Mouse (Mus musculus) midbrain, embryonic 12.5 days (tissue): ENCODE measurements around the gene Hormad2. TPM values are rescaled to one million over a fixed set of nuclear protein-coding genes. Genes with fewer than 3 reads are reported as not detected.

ENCODE experiments used
- ATAC-seq: fragments of 200-750 bp; cut with Nextera tagmentation; 2 replicates; pipeline ENCODE4 v1.8.0; 2017; ENCODE audit warnings: low read depth, moderate TSS enrichment, moderate library complexity; ENCODE audit not compliant: low FRiP score
- H3K27ac ChIP-seq: fragments of 300-500 bp; sonication (generic); replicated peaks from 2 replicates; pipeline ENCODE4 v1.5.1; 2016; ENCODE audit warnings: mild to moderate bottlenecking
- H3K27me3 ChIP-seq: fragments of 300-500 bp; sonication (generic); 2 replicates; pipeline ENCODE4 v1.6.1; 2016; ENCODE audit warnings: mild to moderate bottlenecking
- H3K36me3 ChIP-seq: fragments of 300-500 bp; sonication (generic); 2 replicates; pipeline ENCODE4 v1.6.1; 2016
- H3K4me1 ChIP-seq: fragments of 300-500 bp; sonication (generic); 2 replicates; pipeline ENCODE4 v1.6.1; 2016
- H3K4me2 ChIP-seq: fragments of 300-500 bp; sonication (generic); replicated peaks from 2 replicates; pipeline ENCODE4 v1.6.1; 2016; ENCODE audit warnings: mild to moderate bottlenecking, moderate library complexity
- H3K4me3 ChIP-seq: fragments of 300-500 bp; sonication (generic); 2 replicates; pipeline ENCODE4 v1.5.1; 2016; ENCODE audit warnings: mild to moderate bottlenecking
- H3K9ac ChIP-seq: fragments of 300-500 bp; sonication (generic); replicated peaks from 2 replicates; pipeline ENCODE4 v1.6.1; 2016; ENCODE audit warnings: mild to moderate bottlenecking, moderate library complexity
- H3K9me3 ChIP-seq: fragments of 300-500 bp; sonication (generic); 2 replicates; pipeline ENCODE4 v1.6.1; 2016; ENCODE audit warnings: mild to moderate bottlenecking
- WGBS: fragments of 180-500 bp; shearing (Covaris S2); methylation state at CpG from one replicate; pipeline ENCODE4 v1.1.7; 2016; 5-methylcytosine and 5-hydroxymethylcytosine counted together
- polyA plus RNA-seq: library from polyadenylated mRNA; unstranded; fragments of >200 nt; fragmentation: Nextera tagmentation; extraction: Ambion mirVana; gene quantifications from 2 replicates; pipeline ENCODE4 v1.2.1, GENCODE M21; 2016

Gene Hormad2
- polyA plus RNA-seq, 1 experiment from 2014 or later, result not detected

DNA sequence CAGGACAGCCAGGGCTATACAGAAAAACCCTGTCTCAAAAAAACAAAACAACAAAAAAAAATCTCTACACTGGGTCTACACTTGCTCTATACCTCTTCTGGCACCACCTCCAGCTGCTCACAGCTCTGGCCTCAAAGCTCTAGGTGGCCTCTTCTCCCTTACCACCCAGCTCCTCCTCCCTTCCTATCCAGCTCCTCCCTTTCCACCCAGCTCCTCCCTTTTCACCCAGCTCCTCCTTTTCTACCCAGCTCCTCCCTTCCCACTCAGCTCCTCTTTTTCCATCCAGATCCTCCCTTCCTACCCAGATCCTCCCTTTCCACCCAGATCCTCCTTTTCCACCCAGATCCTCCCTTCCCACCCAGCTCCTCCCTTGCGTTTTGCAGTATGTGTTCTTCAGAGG is 26.5 kb upstream of the Hormad2 start:
- WGBS, result 100% methylated on average over 1 of the region's 1 CpGs
- ATAC-seq, result no peak

DNA sequence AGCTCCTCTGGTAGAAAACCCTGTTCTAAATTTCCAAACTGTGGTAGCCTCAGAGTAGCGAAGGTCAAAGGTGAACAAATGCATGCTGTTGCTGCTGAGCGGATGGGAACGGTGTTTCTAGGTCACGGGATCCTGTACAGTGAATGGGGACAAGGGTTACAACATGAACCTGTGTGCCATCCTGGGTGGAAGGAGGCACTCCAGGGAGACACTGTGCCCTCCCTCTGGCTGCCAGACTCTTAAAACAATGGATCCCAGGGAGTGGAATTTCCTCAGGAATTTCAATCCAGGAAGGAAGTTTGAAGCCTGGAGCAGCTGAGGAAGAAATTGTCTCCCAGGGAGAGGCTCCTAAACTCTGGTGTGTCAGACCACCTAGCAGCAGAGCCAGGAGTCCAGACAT is 25.3 kb upstream of the Hormad2 start:
- Histone ChIP-seq H3K27me3 (no peaks in the 10 kb centered on the region), H3K4me3 (no peak overlapping the region), H3K9ac (no peak overlapping the region), H3K27ac (no peak overlapping the region), H3K36me3 (no peaks in the 10 kb centered on the region), H3K4me2 (no peak overlapping the region), H3K4me1 (no peaks in the 10 kb centered on the region), H3K9me3 (no peaks in the 10 kb centered on the region)
- no peak for ATAC-seq
- WGBS, result 63% methylated on average over 4 of the region's 4 CpGs

More for the DNA sequence above, 26.5 kb upstream of the Hormad2 start:
- Histone ChIP-seq H3K9ac (no peak overlapping the region), H3K36me3 (no peaks in the 10 kb centered on the region), H3K9me3 (no peaks in the 10 kb centered on the region), H3K4me2 (no peak overlapping the region), H3K4me3 (no peak overlapping the region), H3K27me3 (no peaks in the 10 kb centered on the region), H3K4me1 (no peaks in the 10 kb centered on the region; the same call in 1 of the 2 replicates), H3K27ac (no peak overlapping the region)

DNA sequence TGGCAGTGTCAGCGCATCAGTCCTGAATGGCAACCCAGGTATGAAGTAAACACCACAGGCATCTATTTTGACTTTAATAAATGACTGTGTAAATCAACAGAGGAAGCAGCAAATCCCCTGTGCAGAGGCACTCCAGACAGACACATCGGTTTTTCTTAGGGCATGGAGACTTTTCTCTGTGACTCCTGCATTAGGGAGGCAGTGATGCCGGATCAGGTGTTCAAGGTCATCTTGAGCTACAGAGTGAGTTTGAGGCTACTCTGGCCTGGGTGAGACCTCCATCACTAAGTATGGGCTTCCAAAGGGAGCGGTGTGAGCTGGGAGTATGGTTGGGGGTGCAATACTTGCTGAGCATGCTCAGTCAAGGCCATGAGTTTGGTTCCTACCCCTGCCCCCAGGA is 23.7 kb upstream of the Hormad2 start:
- no peak overlapping the region for H3K27ac ChIP-seq
- H3K4me2 ChIP-seq, result no peak overlapping the region
- ATAC-seq, result no peak
- no peaks in the 10 kb centered on the region for H3K36me3 ChIP-seq
- H3K27me3 ChIP-seq, result no peaks in the 10 kb centered on the region
- no peaks in the 10 kb centered on the region for H3K4me1 ChIP-seq
- H3K4me3 ChIP-seq, result no peak overlapping the region
- no peak overlapping the region for H3K9ac ChIP-seq
- no peaks in the 10 kb centered on the region for H3K9me3 ChIP-seq
- 93% methylated on average over 4 of the region's 4 CpGs for WGBS

DNA sequence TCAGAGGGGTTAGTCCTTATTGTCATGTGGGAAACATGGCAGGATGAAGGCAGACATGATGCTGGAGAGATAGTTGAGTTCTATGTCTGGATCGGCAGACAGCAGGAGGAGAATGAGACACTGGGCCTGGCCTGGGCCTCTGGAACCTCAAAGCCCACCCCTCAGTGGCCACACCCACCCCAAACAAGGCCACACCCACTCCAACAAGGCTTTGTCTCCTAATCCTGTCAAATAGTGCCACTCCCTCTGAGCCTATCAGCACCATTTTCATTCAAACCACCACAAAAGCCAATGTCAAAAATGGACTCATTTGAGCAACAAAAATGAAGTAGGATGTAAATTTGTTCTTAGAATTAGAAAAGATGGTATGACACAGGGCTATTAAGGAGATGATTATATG is 23.3 kb upstream of the Hormad2 start:
- no peak for ATAC-seq
- 91% methylated on average over 1 of the region's 1 CpGs for WGBS
- no peak overlapping the region for H3K9ac ChIP-seq
- no peaks in the 10 kb centered on the region for H3K9me3 ChIP-seq
- H3K27ac ChIP-seq, result no peak overlapping the region
- no peak overlapping the region for H3K4me3 ChIP-seq
- H3K36me3 ChIP-seq, result no peaks in the 10 kb centered on the region
- no peak overlapping the region for H3K4me2 ChIP-seq
- no peaks in the 10 kb centered on the region for H3K27me3 ChIP-seq
- H3K4me1 ChIP-seq, result no peaks in the 10 kb centered on the region

DNA sequence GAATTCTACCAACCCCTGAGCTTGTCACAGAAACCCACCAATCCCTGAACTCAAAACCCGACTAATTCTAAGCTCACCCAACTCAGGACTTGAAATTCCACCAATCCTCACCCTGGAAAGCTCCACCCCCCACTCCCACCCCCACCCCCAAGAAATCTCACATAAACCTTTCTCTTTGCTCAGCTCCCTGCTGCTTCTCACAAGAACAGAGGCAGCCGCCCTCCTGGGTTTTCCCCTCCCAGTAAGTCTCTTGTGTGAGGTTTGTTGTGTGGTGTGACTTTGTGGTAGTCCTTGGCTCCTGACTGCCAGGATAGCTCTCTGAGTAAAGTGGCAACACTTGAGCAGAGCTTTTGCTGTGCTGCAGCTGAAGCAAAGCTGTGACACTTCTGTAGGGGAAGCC is 22.0 kb upstream of the Hormad2 start:
- Histone ChIP-seq H3K27ac (no peak overlapping the region), H3K9me3 (no peaks in the 10 kb centered on the region), H3K4me1 (no peaks in the 10 kb centered on the region), H3K4me3 (no peak overlapping the region), H3K4me2 (no peak overlapping the region), H3K36me3 (no peaks in the 10 kb centered on the region), H3K9ac (no peak overlapping the region), H3K27me3 (no peaks in the 10 kb centered on the region)
- ATAC-seq, result no peak
- WGBS, result 38% methylated on average over 2 of the region's 2 CpGs

DNA sequence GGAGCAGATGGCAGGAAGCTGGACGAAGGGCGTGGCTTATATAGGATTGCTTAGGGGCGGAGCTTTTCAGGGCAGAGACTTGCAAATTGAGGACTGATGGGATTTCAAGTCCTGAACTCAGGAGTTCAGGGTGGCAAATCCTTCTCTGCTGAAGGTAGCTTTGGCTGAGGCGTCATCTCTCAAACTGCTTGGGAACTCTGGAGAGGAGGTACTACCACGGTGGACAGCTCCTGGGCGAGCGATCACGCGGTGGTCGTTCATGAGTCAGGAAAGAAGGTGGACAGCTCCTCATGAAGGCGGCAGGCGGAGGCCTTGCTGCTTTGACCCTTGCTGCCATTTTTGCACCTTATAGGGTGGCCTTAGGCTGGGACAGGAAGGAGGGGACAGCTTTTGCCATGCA is 20.2 kb upstream of the Hormad2 start:
- Histone ChIP-seq H3K9ac (no peak overlapping the region), H3K36me3 (no peaks in the 10 kb centered on the region), H3K4me1 (no peaks in the 10 kb centered on the region), H3K9me3 (no peaks in the 10 kb centered on the region), H3K27me3 (no peaks in the 10 kb centered on the region; the same call in 1 of the 2 replicates), H3K4me2 (no peak overlapping the region), H3K27ac (no peak overlapping the region), H3K4me3 (no peak overlapping the region)
- 36% methylated on average over 12 of the region's 12 CpGs for WGBS
- ATAC-seq, result no peak

DNA sequence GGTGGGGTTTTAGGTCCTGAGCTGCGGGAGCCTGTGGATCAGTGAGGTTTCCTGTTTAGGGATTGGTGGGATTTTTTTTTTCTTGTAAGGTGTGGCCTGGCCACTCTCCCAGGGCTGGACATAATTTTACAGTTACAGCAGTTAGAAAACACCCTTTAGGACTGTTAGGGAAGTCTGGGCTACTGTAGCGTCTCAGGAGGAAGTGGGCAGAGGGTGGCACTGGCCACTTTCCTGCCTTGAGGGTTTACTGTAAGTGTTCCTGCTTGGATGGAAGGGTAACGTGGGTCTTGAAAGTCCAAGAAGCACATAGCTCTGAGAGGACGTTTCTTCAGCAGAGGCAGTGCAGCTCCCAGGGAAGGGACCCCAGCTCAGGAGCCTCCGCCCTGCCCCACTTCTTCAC is 19.7 kb upstream of the Hormad2 start:
- Histone ChIP-seq H3K9ac (no peak overlapping the region), H3K27me3 (no peaks in the 10 kb centered on the region; the same call in 1 of the 2 replicates), H3K4me2 (no peak overlapping the region), H3K36me3 (no peaks in the 10 kb centered on the region), H3K27ac (no peak overlapping the region), H3K4me3 (no peak overlapping the region), H3K9me3 (no peaks in the 10 kb centered on the region), H3K4me1 (no peaks in the 10 kb centered on the region)
- ATAC-seq, result no peak
- 64% methylated on average over 5 of the region's 5 CpGs for WGBS

DNA sequence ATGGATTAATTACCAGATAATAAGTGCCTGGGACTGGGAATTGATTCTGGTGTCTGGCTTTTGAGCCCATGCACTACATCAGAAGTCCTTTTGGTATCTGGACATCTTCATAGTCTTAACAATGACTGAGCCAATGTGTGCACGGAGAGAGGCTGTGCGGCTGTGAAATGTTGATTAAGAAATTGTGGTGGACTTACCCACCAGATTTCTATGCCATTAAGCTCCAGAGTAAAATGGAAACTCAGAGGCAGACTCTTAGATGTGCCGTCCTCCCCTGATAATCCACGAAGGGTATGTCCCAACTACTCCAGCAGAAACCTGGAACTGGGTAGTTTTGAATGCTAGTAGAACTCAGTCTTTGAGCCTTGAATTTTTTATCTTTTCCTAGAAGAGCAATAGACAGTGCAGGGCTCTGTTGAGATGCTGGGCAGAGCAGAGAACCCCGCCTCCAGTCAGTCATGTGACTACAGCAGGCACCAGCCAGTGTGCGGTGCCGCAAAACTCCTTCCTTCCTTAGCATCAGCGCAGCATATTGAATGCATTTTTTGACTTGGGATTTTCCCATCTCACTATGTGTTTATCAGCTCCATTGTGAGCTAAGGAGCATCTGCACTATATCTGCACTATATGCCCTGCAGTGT is 14.1 kb upstream of the Hormad2 start:
- H3K27me3 ChIP-seq, result no peaks in the 10 kb centered on the region; the same call in 1 of the 2 replicates
- H3K9me3 ChIP-seq, result no peaks in the 10 kb centered on the region
- no peak overlapping the region for H3K4me3 ChIP-seq
- H3K9ac ChIP-seq, result no peak overlapping the region
- H3K4me1 ChIP-seq, result no peaks in the 10 kb centered on the region
- no peak for ATAC-seq
- H3K36me3 ChIP-seq, result no peaks in the 10 kb centered on the region
- WGBS, result 75% methylated on average over 8 of the region's 8 CpGs
- no peak overlapping the region for H3K4me2 ChIP-seq
- H3K27ac ChIP-seq, result no peak overlapping the region

DNA sequence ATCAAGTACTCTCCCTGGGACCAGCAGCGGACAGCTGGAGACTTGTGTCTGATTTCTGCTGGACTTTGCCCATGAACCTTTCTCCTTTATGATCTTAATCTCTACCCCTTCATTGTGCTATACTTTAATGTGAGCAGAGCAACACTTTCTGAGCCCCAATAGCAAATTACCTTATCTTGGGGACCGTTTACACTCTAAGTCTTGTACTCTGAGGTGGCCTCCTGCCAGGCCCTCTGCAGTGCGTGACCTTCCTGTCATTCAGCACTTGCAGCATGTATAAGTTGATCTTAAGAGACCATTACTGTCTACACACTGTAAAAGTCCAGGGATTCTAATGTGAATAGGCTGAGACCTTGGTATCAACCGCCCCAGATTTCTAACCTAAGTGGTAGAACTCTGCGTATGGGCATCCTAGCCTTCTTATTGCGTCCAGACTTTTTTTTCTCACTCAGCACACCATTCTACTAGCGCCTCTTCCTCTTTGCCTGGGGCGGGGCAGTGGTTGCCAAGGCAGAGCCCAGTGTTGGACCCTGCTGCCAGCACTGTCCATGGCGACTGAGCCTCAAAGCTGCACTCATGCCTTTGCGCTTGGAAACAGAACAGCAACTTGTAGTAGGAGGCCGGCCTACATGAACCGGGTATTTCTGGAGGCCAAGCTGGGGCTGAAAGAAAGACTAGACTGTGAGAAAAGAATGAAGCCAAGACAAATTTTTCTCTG is 11.7 kb upstream of the Hormad2 start:
- Histone ChIP-seq H3K4me2 (no peak overlapping the region), H3K27ac (no peak overlapping the region), H3K27me3 (no peaks in the 10 kb centered on the region; the same call in 1 of the 2 replicates), H3K9me3 (no peaks in the 10 kb centered on the region), H3K36me3 (no peaks in the 10 kb centered on the region), H3K4me1 (no peaks in the 10 kb centered on the region), H3K9ac (no peak overlapping the region), H3K4me3 (no peak overlapping the region)
- 87% methylated on average over 12 of the region's 12 CpGs for WGBS
- ATAC-seq, result no peak

DNA sequence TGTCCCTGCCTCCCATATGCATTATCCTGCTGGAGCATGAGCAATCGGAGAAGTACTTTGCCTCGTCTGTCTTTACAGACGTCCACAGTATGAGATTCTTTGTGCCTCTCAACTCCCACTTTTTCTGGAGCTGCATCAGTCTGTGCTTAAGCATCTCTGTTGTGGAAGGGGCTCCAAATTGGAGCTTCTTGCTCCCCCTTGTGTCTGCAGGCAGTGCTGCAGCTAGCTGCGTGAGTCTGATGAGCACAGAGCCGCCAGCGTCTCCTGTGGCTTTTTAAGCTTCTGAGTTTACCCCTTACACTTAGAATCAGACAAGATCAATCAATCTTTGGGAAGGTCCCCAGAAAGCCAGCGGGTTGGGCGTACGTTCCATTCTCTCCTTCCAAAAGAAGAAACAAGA is 10.2 kb upstream of the Hormad2 start:
- WGBS, result 26% methylated on average over 9 of the region's 9 CpGs
- ATAC-seq, result no peak
- Histone ChIP-seq H3K27me3 (no peaks in the 10 kb centered on the region), H3K9me3 (no peaks in the 10 kb centered on the region), H3K4me1 (no peaks in the 10 kb centered on the region), H3K36me3 (no peaks in the 10 kb centered on the region), H3K4me3 (no peak overlapping the region), H3K9ac (no peak overlapping the region), H3K4me2 (no peak overlapping the region), H3K27ac (no peak overlapping the region)

DNA sequence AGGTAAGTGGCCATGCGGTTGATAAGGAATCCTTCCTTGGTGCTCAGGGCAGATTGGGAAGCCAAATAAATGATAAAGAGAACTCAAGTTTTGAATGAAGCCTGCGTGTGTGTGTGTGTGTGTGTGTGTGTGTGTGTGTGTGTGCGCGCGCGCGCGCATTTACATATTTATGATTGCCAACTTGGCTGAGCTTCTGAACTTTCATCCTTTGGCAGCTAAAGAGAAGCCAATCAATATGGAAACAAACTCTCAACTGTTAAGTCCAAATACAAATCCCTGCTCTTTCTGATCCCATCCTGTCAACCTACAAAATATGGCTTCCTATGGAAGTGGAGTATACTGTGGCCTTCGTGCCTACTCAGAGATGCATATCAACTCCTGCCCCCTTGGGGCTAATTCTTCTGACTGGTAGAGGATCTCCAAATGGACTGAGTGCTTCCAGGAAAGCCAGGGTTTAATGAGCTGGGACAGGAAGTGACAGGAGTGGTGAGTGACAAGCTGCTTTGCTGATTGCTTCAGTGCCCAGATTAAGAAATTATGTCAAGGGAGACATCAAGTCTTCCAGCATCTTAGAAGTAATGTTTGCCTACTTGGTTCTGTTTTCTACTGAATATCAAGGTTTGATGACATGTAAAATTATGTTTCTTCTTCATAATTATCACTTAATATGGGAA is 5.4 kb upstream of the Hormad2 start:
- Histone ChIP-seq H3K27ac (no peak overlapping the region), H3K4me1 (no peaks in the 10 kb centered on the region), H3K27me3 (no peaks in the 10 kb centered on the region), H3K4me3 (no peak overlapping the region), H3K4me2 (no peak overlapping the region), H3K36me3 (no peaks in the 10 kb centered on the region), H3K9me3 (no peaks in the 10 kb centered on the region), H3K9ac (no peak overlapping the region)
- WGBS, result 97% methylated on average over 9 of the region's 9 CpGs
- ATAC-seq, result no peak

DNA sequence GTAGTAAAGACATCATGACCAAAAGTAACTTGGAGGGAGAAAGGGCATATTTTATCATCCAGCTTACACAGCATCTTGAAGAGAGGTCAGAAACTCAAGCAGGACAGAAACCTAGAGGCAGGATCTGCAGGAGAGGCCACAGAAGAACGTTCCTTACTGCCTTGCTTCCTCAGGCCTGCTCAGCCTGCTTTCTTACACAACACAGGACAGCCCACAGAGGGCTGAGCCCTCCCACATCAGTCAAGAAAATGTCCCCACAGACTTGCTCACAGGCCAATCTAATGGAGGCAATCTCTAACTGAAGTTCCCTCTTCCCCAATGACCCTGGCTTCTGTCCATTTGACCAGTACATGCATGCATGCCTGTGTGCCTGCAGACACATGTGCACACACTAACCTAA is 1.4 kb upstream of the Hormad2 start:
- H3K27ac ChIP-seq, result no peak overlapping the region
- no peaks in the 10 kb centered on the region for H3K27me3 ChIP-seq
- H3K4me3 ChIP-seq, result no peak overlapping the region
- no peaks in the 10 kb centered on the region for H3K9me3 ChIP-seq
- no peak overlapping the region for H3K4me2 ChIP-seq
- WGBS, result 27% methylated on average over 1 of the region's 1 CpGs
- ATAC-seq, result no peak
- H3K4me1 ChIP-seq, result peaks cover 5% of the 10 kb centered on the region; the same call in 1 of the 2 replicates
- no peak overlapping the region for H3K9ac ChIP-seq
- H3K36me3 ChIP-seq, result no peaks in the 10 kb centered on the region
